Mouse (Mus musculus) cerebellum, postnatal 36 days (tissue): Measurements from ENCODE around the gene Gm45062.
"Not testable (repeated sequence)": the region's sequence is repeated elsewhere in the genome, so short reads cannot be mapped to it uniquely, and the experiment has no call there.

Experiments used
- DNase-seq, 2 experiments: peaks; one replicate each; pipeline ENCODE4 v3.0.0; 2021 to 2022; ENCODE audit warnings: mixed read lengths in 2 of 2

The Gm45062 gene

DNA sequence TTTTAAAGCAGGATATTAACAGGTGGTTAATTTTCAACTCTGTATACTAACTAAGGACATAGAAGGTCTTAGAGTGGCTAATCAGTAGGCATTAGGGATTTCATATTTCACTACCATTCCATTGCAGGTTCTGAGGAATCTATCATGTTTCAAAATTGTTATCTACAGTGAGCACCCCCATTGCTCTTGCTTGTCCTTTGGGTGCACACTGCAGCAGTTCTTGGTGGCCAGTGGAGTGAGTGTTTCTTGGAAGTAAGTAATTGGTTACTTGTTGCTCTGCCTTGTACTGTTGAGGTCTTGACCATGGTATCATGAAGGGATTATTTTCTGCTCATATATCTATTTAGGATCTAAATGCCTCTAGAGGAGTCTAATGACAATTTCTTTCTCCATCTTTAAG is 57.0 kb downstream of the Gm45062 start:
- no peak for DNase-seq

DNA sequence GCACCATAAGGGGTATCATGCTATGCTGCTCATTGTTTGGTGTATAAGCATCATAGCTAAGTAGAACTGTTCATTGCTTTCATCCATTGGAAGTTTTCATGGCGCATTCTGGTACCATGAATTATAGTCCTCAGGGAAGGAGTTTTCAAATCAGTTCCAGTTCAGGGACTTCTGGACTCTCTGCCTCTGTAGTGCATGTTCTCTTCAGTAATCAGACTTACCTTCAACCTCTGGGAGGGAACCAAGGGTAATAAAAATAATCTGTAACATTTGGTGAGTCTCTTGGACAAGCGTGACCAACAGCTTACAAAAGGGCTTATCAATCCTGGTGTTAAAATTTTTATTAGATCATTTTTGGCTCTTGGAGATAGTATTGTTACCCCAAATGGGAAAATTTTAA is 60.3 kb downstream of the Gm45062 start:
- DNase-seq: no peak

DNA sequence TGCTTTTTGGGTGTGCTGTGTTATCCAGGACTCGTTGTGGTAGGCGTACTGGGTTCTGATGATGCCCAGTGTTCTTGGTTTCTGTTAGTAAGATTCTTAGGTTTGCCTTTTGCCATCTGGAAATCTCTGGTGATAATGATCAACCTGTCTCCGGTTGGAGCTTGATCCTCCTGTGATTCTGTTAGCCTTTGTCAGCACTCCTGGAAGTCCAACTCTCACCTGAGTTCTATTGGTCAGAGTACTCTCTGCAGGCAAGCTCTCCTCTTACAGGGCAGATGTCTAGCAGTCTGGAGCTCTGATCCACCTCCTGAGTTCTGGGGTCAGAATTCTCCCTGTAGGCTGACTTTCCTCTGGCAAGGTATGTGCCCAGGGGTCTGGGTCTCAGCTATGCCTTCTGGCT is 72.2 kb downstream of the Gm45062 start:
- not testable (repeated sequence) for DNase-seq

DNA sequence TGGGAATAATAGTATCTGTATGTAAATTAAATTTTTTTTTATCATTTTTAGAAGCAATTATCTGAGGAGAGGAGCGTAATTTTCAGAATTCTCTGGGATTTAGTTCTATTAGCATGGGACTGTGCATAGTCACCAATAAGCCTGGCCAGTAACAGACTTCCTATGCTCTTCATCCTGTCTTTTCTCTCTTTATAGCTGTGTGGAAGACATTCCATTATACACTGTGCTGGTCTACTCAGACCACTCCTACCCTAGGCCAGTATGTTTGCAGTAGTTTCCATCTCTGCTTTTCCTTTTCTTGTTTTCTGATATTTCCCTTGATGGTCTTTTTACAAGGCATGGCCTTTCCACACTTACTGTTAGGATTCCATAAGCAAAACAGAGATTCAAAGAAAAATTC is 74.1 kb downstream of the Gm45062 start:
- DNase-seq: no peak

DNA sequence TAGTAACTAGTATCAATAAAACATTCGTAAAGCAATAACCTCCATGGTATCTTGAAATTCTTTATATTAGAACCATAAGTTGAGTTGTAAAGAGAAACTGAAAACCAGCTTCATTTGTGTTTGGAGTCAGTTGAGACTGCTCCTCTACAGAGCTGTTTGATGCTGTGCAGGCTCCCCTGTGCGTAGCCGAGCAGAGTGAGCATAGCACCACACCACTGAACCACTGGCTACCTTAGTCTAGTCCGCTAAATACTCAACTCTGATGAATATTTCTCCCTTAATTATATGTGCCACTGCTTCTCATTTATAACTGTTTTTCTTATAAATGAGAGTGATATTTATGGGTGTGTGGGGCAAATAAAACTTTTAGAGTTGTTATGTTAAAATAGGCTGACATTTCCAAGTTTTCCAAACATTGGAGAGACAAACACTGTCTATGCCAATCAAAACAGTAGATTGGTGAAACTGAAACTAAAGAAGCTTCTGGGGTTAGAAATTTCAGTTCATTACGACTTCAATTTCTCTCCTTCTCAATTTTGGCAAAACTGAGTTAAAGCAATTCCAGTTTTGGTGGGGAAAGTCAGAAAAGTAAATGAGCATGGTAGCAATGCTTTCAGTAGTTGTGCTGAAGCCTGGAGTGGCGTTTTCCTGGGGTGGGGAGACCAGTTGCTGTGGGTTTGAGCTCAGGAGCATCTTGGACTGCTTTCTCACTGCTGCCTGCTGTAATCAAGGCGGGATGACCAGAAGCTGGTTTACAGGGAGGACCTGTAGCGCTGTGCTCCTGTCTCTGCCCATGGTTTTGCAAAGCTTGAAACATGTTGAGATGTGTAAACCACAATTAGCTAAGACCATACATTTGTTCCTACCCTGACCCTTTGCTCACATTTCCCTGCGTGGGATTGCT is 77.5 kb downstream of the Gm45062 start:
- DNase-seq: no peak

DNA sequence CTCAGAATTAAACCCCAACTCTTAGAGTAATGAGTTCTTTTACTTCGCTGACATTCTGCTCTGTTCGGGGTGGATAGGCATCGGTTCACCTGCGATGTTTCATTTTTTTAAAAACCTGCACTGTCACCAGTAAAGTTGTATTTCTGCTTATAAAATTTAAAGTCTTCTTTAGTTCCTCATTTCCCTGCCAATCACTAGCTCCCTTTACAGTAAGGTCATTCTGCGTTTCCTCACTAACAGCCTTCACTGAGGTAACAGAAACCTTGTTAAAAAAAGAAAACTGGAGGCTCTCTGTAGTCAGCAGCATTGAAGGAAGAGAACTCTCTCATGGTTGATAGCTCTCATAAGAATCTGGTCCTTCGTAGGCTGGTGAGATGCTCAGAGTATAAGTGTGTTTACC is 80.2 kb downstream of the Gm45062 start:
- DNase-seq: no peak

DNA sequence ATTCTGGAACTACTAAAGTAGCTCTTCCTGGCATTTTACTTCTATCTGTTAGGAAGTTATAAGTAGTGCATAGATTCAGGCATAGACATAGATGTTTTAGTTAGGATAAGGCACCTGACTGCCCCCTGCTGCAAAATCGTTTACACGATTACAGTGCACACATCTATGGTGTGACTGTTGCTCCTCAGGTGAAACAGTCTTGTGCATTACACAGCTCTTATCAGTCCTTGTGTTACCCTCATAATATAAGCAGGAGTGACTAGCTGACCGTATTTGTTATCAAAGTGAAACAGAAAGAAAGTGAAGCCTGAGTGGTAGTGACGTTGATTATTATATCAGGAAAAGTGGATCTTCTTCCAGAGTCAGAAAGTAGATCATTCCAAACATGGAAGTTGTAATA is 84.0 kb downstream of the Gm45062 start:
- no peak for DNase-seq

DNA sequence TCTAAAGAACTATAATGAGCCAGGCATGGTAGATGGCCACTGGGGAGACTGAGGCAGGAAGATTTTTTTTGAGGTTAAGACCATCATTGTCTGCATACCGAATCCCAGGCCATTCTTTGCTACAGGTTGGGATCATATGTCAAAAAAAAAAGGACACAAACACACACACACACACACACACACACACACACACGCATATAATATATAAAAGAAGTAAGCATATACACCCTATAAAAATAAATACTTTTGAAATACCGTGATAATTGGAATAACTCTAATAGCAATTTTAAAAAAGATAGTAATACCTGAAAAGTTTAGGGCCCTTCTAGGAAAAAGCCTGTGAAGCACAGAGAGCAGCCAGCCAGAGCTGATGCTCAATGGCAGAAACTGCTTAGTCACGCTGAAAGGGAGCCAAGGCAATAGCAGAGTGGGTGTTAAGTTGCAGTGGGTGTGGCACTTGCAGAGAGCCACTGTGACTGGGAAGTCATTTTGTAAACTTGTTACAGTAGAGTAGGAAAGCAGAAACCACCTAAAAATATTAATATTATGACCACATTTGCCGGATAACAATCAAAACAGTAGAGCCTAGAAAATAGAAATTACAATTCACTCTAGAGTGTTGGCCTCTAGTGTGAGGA is 86.1 kb downstream of the Gm45062 start:
- DNase-seq: no peak

DNA sequence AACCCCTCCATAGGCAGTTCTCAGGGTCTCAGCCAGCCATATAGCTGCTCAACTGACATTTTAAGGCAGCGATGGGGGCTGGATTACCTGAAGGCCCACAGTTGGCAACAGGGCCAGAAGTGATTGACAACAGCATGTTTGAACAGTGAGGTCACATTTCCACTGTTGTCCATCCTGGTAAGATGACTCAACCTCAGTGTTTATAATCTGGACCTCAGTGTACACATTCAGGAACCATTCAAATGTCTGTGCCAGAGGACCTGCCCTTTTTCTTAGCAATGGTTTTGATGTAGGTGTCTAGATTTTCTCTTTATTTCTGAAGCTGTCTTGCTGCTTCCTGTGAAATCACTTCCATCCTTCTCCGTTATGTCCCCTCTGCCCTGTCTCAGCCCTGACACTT is 87.9 kb downstream of the Gm45062 start:
- no peak for DNase-seq

DNA sequence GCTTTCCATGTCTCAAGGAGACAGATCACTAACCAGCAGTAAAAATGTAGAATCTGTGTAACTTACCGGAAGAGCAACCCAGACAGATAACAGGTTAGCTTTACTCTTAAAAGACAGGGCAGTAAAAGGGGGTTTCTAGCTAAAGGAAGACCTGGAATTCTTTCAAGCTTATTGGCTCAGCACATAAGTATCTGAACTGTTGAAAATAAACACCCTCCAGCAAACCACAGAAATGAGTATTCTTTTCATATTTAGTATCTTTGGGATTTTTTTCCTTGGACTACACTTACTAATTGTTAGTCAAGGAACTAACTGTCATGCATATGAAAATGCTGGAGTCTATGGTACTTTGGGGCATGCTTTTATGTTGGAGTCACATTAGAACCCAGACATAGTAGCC is 89.1 kb downstream of the Gm45062 start:
- DNase-seq: no peak

DNA sequence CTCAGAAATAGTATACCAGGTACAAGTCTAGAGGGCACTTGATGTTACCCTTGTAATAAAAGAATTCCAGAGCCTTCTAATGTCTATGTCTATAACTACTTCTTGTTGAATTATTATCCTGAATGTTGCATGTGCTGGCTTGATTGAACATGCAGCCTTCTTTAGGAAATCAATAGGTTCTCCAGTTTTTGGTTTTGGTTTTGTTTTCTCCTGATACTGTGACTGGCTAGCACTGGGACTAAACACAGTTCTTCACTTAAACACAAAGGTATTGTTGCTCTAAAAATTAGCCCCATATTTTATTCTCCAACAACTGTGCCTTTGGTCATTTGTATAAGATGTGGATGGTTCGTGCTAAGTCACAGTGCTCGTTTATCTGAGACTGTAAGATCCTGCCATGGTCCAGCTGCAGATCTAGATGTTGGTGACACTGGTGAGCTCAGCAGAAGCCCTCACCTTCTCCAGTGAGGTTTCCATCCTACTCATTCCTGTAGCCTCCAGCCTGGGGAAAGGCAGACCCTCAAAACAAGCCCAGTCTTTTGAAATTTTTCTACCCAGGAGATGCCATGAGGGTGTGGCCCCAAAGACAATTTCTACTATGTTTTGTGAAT is 89.9 kb downstream of the Gm45062 start:
- DNase-seq: no peak

DNA sequence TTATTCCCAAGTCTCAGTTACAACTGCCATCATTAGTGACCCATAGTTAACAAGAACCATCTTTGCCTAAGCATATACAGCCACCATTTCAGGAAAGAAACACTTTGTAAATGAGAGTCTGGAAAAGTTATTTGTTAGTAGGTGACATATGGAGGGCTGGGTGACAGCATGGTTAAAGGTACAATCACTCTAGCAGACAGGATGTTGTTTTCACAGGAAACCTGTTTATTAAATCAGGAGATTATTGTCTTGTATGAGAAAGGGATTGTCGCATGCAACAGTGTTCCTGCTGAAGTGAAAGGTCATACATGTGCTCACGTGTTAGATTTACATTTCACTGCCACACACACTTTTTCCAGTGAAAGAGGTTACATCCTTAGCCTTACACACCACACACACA is 92.3 kb downstream of the Gm45062 start:
- no peak for DNase-seq

DNA sequence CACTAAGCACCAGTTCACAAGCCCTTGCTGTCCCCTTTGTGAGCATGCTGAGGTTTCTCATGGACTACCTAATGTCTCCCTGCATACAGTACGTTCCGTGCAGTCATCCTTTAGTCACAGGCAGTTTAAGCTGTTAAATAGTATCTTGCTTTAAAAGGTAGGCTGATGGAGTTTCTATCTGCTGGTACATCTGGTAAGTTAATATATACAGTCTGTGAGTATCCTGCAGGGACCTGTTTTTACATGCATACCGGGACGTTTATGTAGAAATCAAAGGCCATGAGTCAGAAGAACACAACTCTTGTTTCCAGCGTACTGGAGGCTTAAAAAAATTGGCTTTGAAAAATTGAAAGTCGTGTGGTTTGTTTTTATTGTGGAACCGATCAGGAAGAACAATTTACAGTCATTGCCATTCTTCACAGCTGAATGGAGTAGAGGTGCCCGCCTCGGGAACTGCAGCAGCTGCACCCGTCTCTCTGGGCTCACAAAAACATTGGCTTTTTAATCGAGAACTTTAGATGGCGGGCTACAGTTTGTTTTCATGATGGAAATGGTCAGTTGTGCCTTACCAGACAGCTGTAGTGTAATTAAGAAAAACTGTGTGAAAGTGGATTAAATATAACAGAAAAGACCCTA is 93.4 kb downstream of the Gm45062 start:
- no peak for DNase-seq

DNA sequence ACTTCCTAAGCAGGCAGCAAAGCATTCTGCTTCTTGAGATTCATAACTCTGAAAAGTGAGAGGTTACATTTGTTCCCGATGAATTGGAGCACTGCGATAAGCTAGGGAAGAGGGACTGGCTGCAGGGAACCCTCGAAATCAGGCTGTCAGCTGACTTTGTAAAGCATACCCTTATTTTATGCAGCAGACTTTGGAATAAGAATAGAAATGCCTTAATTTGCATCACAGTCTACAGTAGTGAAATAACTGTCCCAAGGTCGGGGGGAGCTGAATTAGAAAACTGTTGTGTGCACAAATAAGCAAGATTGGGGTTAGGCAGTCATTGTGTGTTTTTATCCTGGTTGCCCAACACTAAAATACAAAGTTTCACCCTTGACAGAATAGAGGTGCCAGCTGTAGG is 94.2 kb downstream of the Gm45062 start:
- no peak for DNase-seq

DNA sequence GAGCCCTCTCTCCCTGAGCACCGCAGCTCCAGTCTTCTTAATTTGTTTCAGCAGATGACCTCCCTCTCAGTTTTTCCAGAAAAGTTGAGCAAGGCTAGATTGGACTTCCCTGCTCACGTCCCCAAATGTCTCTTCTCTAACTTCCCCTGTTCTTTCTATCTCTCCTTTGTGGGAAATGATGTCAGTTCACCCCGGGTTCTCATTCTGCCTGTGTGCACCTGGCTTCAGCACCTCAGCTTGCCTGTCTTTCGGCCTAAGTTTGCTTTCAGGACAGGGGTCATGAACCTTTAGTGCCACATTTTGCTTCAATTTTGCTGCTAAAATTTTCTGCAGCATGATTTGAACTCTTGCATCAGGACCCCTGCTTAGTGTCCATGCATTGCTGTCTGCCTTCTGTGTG is 95.6 kb downstream of the Gm45062 start:
- no peak for DNase-seq

DNA sequence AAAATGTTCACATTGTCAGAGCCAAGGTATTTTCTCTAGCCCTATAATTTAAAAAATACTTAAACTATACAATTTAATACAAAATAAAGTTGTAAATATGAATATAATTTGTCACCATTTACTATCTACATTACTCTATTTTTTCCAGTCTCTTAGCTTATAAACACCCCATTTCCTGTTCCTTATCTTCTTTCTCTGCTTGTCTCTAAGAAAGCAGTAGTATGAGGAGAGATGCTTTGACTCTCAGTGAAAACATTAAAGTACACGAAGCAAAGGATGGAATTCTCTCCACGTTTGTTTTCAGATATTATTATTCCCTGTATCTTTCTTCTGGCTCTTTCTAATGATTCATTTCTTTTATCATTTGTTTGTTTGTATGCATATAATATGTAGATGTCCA is 99.0 kb downstream of the Gm45062 start:
- DNase-seq: no peak

DNA sequence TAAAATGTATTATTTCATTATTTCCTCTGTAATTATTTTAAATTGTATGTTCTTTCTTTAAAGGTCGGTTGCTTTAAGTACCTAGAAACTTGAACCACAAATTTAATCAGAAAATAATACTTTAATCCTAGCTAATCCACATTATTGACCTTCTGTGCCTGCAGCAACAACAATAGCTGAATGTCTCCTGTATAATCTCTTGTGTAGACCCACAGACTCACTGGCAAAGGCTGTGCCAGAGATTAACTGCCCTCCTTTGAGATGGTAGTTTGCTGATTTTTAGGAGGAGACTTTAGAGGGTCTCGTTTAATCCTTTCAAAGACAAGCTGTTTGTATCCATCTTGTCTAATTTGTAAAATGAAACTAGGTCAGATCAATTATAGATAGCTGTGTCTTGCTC is 99.5 kb downstream of the Gm45062 start:
- DNase-seq: no peak

DNA sequence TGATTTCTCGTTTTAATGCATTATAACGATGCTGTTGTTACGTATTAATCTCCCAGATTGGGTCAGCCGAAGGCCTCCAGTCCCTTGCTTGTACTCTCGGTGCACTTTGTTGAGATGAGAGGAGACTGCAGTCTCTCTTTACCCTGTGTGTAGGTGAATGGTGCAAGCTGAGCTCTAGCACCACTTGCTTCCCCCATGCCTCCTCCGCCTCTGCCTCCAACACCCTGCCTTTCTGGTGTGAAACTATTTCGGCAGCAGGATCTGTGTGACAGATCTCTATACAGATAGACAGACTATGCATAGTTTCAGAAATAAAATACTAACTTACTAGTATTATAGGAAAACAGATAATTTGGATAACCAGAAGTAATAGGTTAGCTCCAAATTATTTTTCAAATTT is 101.6 kb downstream of the Gm45062 start:
- no peak for DNase-seq

DNA sequence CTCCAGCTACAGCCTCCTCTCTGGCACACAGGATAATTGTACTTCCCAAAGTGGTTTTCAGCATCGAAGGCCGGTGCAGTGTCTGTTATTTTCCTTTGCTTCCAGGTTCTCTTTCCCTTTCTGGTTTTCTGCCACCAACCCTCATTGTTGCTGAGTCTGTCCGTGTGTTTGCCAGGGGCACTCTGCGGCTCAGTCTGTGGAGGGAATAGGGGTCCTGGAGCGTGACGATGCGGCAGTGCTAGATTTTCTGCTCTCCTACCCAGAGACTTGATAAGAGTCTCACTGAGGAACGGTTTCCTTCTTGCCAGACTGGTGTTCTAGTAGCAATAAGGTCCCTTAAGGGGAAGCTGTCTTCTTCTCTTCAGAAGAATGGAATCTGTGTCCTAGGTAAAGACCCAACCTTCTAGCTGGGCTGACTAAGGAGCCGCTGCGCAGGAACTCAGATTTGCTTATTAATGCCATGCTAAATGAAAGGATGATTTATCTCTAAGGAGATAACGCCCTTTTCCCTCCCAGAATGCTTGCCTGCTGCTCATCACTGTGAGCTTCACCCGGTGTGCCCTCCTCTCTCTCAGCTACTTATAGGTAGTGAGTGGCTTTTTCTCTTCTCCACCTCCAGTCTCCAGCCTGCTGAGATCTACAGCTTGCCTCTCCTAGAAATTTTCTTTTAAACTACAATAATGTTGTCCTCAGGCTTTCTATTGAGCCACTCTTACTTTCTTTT is 104.9 kb downstream of the Gm45062 start:
- DNase-seq: no peak

DNA sequence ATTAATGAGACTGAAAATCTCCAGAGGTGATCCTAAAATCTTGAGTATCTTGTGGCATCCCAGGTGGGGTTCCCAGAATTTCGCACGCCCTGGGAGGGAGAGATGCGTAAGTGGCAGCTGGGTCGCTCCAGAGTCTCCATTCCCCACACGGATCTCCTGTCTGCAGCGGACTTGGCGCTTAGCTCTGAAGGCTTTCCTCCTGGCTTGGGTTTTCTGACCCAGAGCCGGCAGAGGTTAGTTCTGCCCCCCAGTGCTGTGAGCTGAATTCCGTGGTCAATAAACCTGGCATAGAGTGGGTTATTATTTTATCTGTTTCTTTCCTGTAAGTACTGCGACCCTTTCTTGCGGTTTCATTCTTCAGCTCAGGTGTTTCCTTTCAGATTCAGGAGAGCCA is 105.5 kb downstream of the Gm45062 start:
- no peak for DNase-seq

DNA sequence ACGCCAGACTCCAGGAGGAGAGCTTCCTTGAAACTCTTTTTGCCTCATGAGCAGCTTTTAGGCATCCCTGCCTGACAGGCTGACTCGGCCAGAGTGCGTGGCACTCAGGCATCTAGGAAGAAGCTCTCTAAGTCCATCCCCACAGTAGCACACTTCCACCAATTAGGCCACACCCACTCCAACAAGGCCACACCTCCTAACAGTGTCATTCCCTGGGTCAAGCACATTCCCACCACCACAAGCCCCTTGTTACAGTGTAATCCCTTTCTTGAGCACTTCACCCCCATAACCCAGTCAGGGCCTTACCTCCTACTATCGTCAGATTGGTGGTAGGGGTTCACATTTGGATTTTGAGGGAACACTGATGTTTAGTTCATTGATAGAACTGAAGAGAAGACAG is 108.4 kb downstream of the Gm45062 start:
- no peak for DNase-seq

DNA sequence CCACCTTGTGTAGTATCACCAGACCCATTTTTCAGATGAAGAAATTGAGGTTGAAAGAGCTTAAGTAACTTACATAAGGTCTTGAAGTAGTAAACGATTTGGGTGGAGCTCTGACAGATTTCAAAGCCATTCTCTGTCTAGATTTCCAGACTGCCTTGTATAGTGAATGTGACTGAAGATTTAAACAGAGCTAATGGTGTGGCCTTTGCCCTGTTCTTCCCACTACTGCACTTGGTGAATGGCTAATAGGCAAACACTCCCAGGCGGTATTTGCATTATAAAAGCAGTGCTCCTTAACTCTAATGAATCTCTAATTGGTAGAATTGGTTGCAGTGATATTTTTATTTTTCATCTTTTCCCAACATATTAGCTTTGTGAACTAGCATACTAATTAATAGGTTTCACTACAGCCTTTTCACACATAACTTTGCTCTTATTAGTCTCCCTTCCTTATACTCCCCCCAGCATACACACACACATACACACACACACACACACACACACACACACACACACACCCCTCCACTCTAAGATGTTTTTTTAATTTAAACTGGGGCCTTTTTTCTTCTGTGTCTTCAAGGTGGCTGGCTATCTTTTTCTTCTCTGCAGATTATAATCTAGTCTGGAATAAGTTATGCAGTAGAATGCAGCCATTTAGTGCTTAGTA is 109.1 kb downstream of the Gm45062 start:
- no peak for DNase-seq
